ENCODE assay signal across 26 mouse cellular contexts in genomic region chr19:55623605-55624004, GRCm38 (mm10).
DNase-seq lines count a peak whose midpoint lies in the region; ATAC-seq and TF ChIP-seq lines count a peak whose summit lies in the region.
"Had no signal": no experiment of that assay in that cellular context is flagged by ENCODE, and none has a peak within 500 bp of the region (broad histone marks: within the 10 kb centered on the region; RNA-seq: fewer than 3 reads in every experiment).

No protein-coding gene starts in this region.

- ATAC-seq in hindbrain, postnatal 0 days = no peak
- ATAC-seq in hindbrain, embryonic 13.5 days (ENCODE audit: low FRiP score) = no peak
- no peak for ATAC-seq in midbrain, embryonic 15.5 days (replicated peaks)
- ATAC-seq in midbrain, embryonic 16.5 days = no peak
- no peak for ATAC-seq in forebrain, embryonic 13.5 days
- ATAC-seq: activated CD4-positive, CD25-positive, alpha-beta regulatory T cell, adult 4 months; forebrain, embryonic 15.5 days; forebrain, postnatal 0 days; Patski had no signal

- no peak for TF ChIP-seq POLR2A in brain, embryonic 14.5 days (IDR thresholded peaks at IDR 0.05; ENCODE audit: borderline replicate concordance, extremely low read depth, insufficient read depth, insufficient read length, poor library complexity, severe bottlenecking)

- no peaks in the 10 kb centered on the region; the same call in 1 of the 2 replicates for H3K4me1 ChIP-seq in hindbrain, postnatal 0 days (ENCODE audit: insufficient read depth, low read length)
- peaks cover 58% of the 10 kb centered on the region for H3K4me1 ChIP-seq in hindbrain, embryonic 13.5 days (replicated peaks)
- H3K4me1 ChIP-seq in midbrain, embryonic 15.5 days = peaks cover 65% of the 10 kb centered on the region
- H3K4me1 ChIP-seq in midbrain, embryonic 16.5 days (ENCODE audit: control insufficient read depth, insufficient read depth, low read length) = peaks cover 25% of the 10 kb centered on the region; the same call in 1 of the 2 replicates
- peaks cover 43% of the 10 kb centered on the region for H3K4me1 ChIP-seq in forebrain, embryonic 13.5 days

- H3K27ac ChIP-seq in hindbrain, postnatal 0 days = no peak overlapping the region
- H3K27ac ChIP-seq in hindbrain, embryonic 13.5 days = no peak overlapping the region
- H3K27ac ChIP-seq in midbrain, embryonic 15.5 days = 0 out of 2 replicates have a peak overlapping the region, but pooled peaks have one; percentile 34
- H3K27ac ChIP-seq in midbrain, embryonic 16.5 days (ENCODE audit: low read length) = no peak overlapping the region
- H3K27ac ChIP-seq in forebrain, embryonic 13.5 days = no peak overlapping the region
- H3K27ac ChIP-seq: embryonic facial prominence, embryonic 13.5 days; embryonic facial prominence, embryonic 15.5 days; forebrain, embryonic 10.5 days; forebrain, embryonic 12.5 days; forebrain, embryonic 15.5 days had no signal

- H3K4me2 ChIP-seq in hindbrain, postnatal 0 days (ENCODE audit: low read depth, low read length) = no peak overlapping the region
- H3K4me2 ChIP-seq in hindbrain, embryonic 13.5 days = no peak overlapping the region
- no peak overlapping the region for H3K4me2 ChIP-seq in midbrain, embryonic 15.5 days
- H3K4me2 ChIP-seq in midbrain, embryonic 16.5 days (ENCODE audit: low read length) = no peak overlapping the region
- H3K4me2 ChIP-seq in forebrain, embryonic 13.5 days = no peak overlapping the region
- H3K4me2 ChIP-seq: embryonic facial prominence, embryonic 13.5 days; embryonic facial prominence, embryonic 15.5 days; forebrain, embryonic 12.5 days; forebrain, embryonic 15.5 days had no signal

- H3K9ac ChIP-seq in hindbrain, postnatal 0 days (replicated peaks; ENCODE audit: low read length) = no peak overlapping the region
- no peak overlapping the region for H3K9ac ChIP-seq in hindbrain, embryonic 13.5 days
- no peak overlapping the region for H3K9ac ChIP-seq in midbrain, embryonic 15.5 days
- H3K9ac ChIP-seq in midbrain, embryonic 16.5 days (ENCODE audit: low read depth, low read length) = no peak overlapping the region
- H3K9ac ChIP-seq in forebrain, embryonic 13.5 days = no peak overlapping the region
- H3K9ac ChIP-seq: embryonic facial prominence, embryonic 13.5 days; embryonic facial prominence, embryonic 15.5 days; forebrain, embryonic 12.5 days; forebrain, embryonic 15.5 days; forebrain, postnatal 0 days had no signal

- no peaks in the 10 kb centered on the region for H3K27me3 ChIP-seq in hindbrain, postnatal 0 days (ENCODE audit: insufficient read depth, low read length)
- H3K27me3 ChIP-seq in hindbrain, embryonic 13.5 days = peaks cover 38% of the 10 kb centered on the region
- no peaks in the 10 kb centered on the region for H3K27me3 ChIP-seq in midbrain, embryonic 15.5 days (replicated peaks)
- no peaks in the 10 kb centered on the region for H3K27me3 ChIP-seq in midbrain, embryonic 16.5 days (ENCODE audit: control insufficient read depth, insufficient read depth, low read depth, low read length)
- peaks cover 27% of the 10 kb centered on the region for H3K27me3 ChIP-seq in forebrain, embryonic 13.5 days
- H3K27me3 ChIP-seq: embryonic facial prominence, embryonic 13.5 days; Patski had no signal

- peak; percentile 30 for DNase-seq in hindbrain, postnatal 0 days (ENCODE audit: low spot score)
- DNase-seq in brain, embryonic 14.5 days (ENCODE audit: low read depth) = peak; percentile 58
- DNase-seq in retina, postnatal 1 day = peak; percentile 57
- DNase-seq in kidney, adult 11 months = no peak
- DNase-seq: adrenal gland, adult 8-10 months; adrenal gland, postnatal 14 days; adrenal gland, postnatal 36 days; cerebellum, adult 11 months; cerebellum, adult 18-20 months; cerebellum, adult 8-10 months; cerebellum, adult 9-11 months; cerebellum, postnatal 25 days; embryo, embryonic 11 days; forebrain, postnatal 0 days had no signal

- no peaks in the 10 kb centered on the region for H3K9me3 ChIP-seq in hindbrain, postnatal 0 days (ENCODE audit: low read length)
- H3K9me3 ChIP-seq in hindbrain, embryonic 13.5 days = no peaks in the 10 kb centered on the region
- no peaks in the 10 kb centered on the region for H3K9me3 ChIP-seq in midbrain, embryonic 15.5 days
- H3K9me3 ChIP-seq in midbrain, embryonic 16.5 days (replicated peaks; ENCODE audit: control insufficient read depth, low read length, poor library complexity, severe bottlenecking) = no peaks in the 10 kb centered on the region
- no peaks in the 10 kb centered on the region for H3K9me3 ChIP-seq in forebrain, embryonic 13.5 days (replicated peaks)
- H3K9me3 ChIP-seq: embryonic facial prominence, embryonic 13.5 days; embryonic facial prominence, embryonic 15.5 days; forebrain, embryonic 10.5 days; forebrain, embryonic 12.5 days; forebrain, embryonic 15.5 days had no signal

- 64% methylated on average over 13 of the region's 13 CpGs for WGBS in hindbrain, postnatal 0 days
- WGBS in hindbrain, embryonic 13.5 days = 57% methylated on average over 13 of the region's 13 CpGs
- 60% methylated on average over 13 of the region's 13 CpGs for WGBS in midbrain, embryonic 15.5 days
- 59% methylated on average over 13 of the region's 13 CpGs for WGBS in midbrain, embryonic 16.5 days
- 79% methylated on average over 13 of the region's 13 CpGs for WGBS in forebrain, embryonic 13.5 days

- H3K4me3 ChIP-seq in hindbrain, postnatal 0 days (ENCODE audit: low read length) = no peak overlapping the region
- H3K4me3 ChIP-seq in hindbrain, embryonic 13.5 days = no peak overlapping the region
- no peak overlapping the region for H3K4me3 ChIP-seq in midbrain, embryonic 15.5 days
- no peak overlapping the region for H3K4me3 ChIP-seq in midbrain, embryonic 16.5 days (ENCODE audit: low read depth, low read length)
- H3K4me3 ChIP-seq in forebrain, embryonic 13.5 days = no peak overlapping the region
- H3K4me3 ChIP-seq: embryonic facial prominence, embryonic 13.5 days; embryonic facial prominence, embryonic 15.5 days; erythroblast, embryonic 14.5 days; forebrain, embryonic 10.5 days; forebrain, embryonic 12.5 days; forebrain, embryonic 15.5 days had no signal

- H3K36me3 ChIP-seq in hindbrain, postnatal 0 days (ENCODE audit: insufficient read depth, low read length) = no peaks in the 10 kb centered on the region
- no peaks in the 10 kb centered on the region for H3K36me3 ChIP-seq in hindbrain, embryonic 13.5 days
- no peaks in the 10 kb centered on the region for H3K36me3 ChIP-seq in midbrain, embryonic 15.5 days (replicated peaks)
- no peaks in the 10 kb centered on the region for H3K36me3 ChIP-seq in midbrain, embryonic 16.5 days (ENCODE audit: control insufficient read depth, insufficient read depth, low read length)
- H3K36me3 ChIP-seq in forebrain, embryonic 13.5 days (ENCODE audit: poor library complexity, severe bottlenecking) = no peaks in the 10 kb centered on the region
- H3K36me3 ChIP-seq: embryonic facial prominence, embryonic 13.5 days; embryonic facial prominence, embryonic 15.5 days; forebrain, embryonic 10.5 days; forebrain, embryonic 12.5 days; forebrain, embryonic 15.5 days had no signal

- no peak for TF ChIP-seq CTCF in hindbrain, postnatal 0 days (IDR thresholded peaks at IDR 0.05; ENCODE audit: low read depth)
- no peak for TF ChIP-seq CTCF in brain, embryonic 14.5 days (IDR thresholded peaks at IDR 0.05; ENCODE audit: borderline replicate concordance, extremely low read depth, insufficient read depth, insufficient read length)
